In the genomic region with DNA sequence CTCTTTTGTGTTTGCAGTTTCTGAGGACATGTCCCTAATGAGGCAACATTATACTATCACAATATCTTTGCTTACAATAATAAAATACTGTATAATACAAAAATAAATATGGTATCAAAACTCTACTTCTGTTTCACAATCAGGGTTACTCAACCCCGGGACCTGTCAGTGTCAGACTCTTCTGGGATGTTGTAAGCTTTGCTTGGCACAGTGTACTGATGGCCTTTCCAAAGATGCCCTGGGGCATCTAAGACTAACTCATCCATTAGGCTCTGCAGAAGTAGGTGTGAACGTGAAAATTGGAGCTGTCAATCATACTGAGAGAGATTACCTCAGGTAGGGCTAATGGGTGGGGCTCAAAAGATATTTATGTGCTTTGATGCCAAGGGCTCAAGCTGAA, we compare ENCODE assay signal across 20 mouse cellular contexts.
"Had no signal": no experiment of that assay in that cellular context is flagged by ENCODE, and none has a peak within 500 bp of the region (broad histone marks: within the 10 kb centered on the region; RNA-seq: fewer than 3 reads in every experiment).

No protein-coding gene starts in this region.

- DNase-seq: kidney, postnatal 10 days; kidney, postnatal 36 days; layer of hippocampus, postnatal 36 days; lung, adult 18-20 months; lung, postnatal 10 days; lung, postnatal 36 days; retina, postnatal 1 day; right cerebral cortex, postnatal 25 days; spleen, adult 18-20 months; thymus, postnatal 25 days had no signal

- H3K27ac ChIP-seq: kidney, embryonic 15.5 days; left cerebral cortex, adult 2 months; liver, embryonic 14.5 days; lung, embryonic 15.5 days; midbrain, embryonic 10.5 days; midbrain, embryonic 13.5 days; neural tube, embryonic 13.5 days; stomach, embryonic 15.5 days had no signal

- H3K4me3 ChIP-seq: kidney, embryonic 15.5 days; left cerebral cortex, adult 2 months; lung, embryonic 15.5 days; megakaryocyte, embryonic 14.5 days; midbrain, embryonic 10.5 days; midbrain, embryonic 13.5 days; myocyte; neural tube, embryonic 13.5 days; stomach, embryonic 15.5 days had no signal
